Mouse (Mus musculus) limb, embryonic 14.5 days (tissue): ENCODE measurements at regions not wholly inside any gene's neighbourhood (a gene's known extent, or its start where the extent isn't known, plus 50 kb on each side); places are given as distances from the start of the nearest gene placed in this dataset.
A peak's percentile ranks its signal among the peaks of the same experiment; 100 is the strongest.

Source experiments
- ATAC-seq: fragments of 200-750 bp; cut with Nextera tagmentation; 2 replicates; pipeline ENCODE4 v1.8.0; 2017; ENCODE audit warnings: low read depth, moderate number of reproducible peaks, moderate TSS enrichment; ENCODE audit not compliant: low FRiP score
- DNase-seq: peaks from one replicate; pipeline ENCODE4 v3.0.0-alpha.2; 2015; ENCODE audit warnings: low spot score
- H3K27ac ChIP-seq: fragments of 300-500 bp; sonication (generic); replicated peaks from 2 replicates; pipeline ENCODE4 v1.5.1; 2014; ENCODE audit warnings: low read depth, mild to moderate bottlenecking, low read length, moderate library complexity, mixed read lengths
- H3K27me3 ChIP-seq: fragments of 300-500 bp; sonication (generic); 2 replicates; pipeline ENCODE4 v1.6.1; 2014; ENCODE audit warnings: low read length, mixed read lengths; ENCODE audit not compliant: control insufficient read depth, insufficient read depth
- H3K36me3 ChIP-seq: fragments of 300-500 bp; sonication (generic); 2 replicates; pipeline ENCODE4 v1.6.1; 2014; ENCODE audit warnings: mild to moderate bottlenecking, low read length, moderate library complexity, mixed read lengths; ENCODE audit not compliant: control insufficient read depth, insufficient read depth
- H3K4me1 ChIP-seq: fragments of 300-500 bp; sonication (generic); 2 replicates; pipeline ENCODE4 v1.6.1; 2014; ENCODE audit warnings: antibody characterized with exemption, low read length, mixed read lengths; ENCODE audit not compliant: control insufficient read depth, insufficient read depth
- H3K4me2 ChIP-seq: fragments of 300-500 bp; sonication (generic); replicated peaks from 2 replicates; pipeline ENCODE4 v1.6.1; 2014; ENCODE audit warnings: low read depth, mild to moderate bottlenecking, low read length, moderate library complexity; ENCODE audit not compliant: severe bottlenecking
- H3K4me3 ChIP-seq: fragments of 300-500 bp; sonication (generic); replicated peaks from 2 replicates; pipeline ENCODE4 v1.5.1; 2014; ENCODE audit warnings: low read length
- H3K9ac ChIP-seq: fragments of 300-500 bp; sonication (generic); 2 replicates; pipeline ENCODE4 v1.6.1; 2014; ENCODE audit warnings: mild to moderate bottlenecking, low read depth, low read length, moderate library complexity; ENCODE audit not compliant: severe bottlenecking
- H3K9me3 ChIP-seq: fragments of 300-500 bp; sonication (generic); 2 replicates; pipeline ENCODE4 v1.6.1; 2016; ENCODE audit warnings: low read length; ENCODE audit not compliant: control insufficient read depth
- POLR2A ChIP-seq: fragments of 200-500 bp; IDR thresholded peaks from 2 replicates; pipeline ENCODE4 v1.8.0; 2012; ENCODE audit warnings: inconsistent platforms, mild to moderate bottlenecking, moderate library complexity, borderline replicate concordance; ENCODE audit not compliant: insufficient read depth, insufficient read length; ENCODE audit errors: extremely low read depth
- WGBS: fragments of 180-500 bp; shearing (Covaris S2); extraction: QIAGEN DNeasy Blood & Tissue Kit; methylation state at CpG from one replicate; pipeline ENCODE4 v1.1.7; 2014; 5-methylcytosine and 5-hydroxymethylcytosine counted together

DNA sequence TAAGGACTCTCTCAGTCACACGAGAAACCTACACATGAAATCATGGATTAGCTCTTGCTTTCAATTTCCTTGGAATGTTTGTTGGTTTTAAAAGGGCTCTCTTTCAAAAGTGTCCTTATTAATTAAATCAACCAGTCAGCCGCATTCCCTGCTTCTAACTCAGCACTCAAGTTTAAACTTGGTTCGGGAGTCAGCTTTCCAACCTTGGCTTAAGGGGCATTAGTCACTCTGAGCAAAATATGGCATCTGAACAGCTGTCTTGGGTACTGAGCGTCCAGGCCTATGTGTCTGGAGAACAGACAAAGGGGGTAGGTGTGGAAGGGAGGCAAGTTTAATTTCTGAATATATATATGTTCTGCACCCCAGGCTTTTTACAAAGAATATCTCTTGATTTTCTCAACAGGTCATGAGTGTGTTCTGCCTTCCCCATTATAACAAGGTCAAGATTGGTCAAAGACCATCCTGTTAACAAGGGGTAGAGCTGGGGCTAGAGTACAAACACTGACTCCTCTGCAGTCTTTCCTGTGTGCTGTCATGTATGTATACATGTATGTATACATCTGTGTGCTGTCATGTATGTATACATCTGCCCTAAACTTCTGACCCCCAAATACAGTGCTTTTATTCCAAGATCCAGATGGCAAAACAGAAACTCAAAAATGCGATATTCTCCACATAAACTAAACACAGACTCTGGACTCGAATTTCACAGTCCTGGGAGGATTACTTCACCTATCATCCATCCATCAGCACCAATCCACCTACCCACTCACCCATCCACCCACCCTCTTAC, 106.8 kb upstream of the Jun start:
- WGBS, result 57% methylated on average over 6 of the region's 6 CpGs
- TF ChIP-seq POLR2A, result no peak
- Histone ChIP-seq H3K4me3 (no peak overlapping the region), H3K9me3 (no peaks in the 10 kb centered on the region), H3K36me3 (no peaks in the 10 kb centered on the region), H3K9ac (no peak overlapping the region), H3K27ac (no peak overlapping the region), H3K27me3 (no peaks in the 10 kb centered on the region), H3K4me2 (no peak overlapping the region), H3K4me1 (peaks cover 16% of the 10 kb centered on the region)
- no peak for ATAC-seq
- DNase-seq, result peak; percentile 34

DNA sequence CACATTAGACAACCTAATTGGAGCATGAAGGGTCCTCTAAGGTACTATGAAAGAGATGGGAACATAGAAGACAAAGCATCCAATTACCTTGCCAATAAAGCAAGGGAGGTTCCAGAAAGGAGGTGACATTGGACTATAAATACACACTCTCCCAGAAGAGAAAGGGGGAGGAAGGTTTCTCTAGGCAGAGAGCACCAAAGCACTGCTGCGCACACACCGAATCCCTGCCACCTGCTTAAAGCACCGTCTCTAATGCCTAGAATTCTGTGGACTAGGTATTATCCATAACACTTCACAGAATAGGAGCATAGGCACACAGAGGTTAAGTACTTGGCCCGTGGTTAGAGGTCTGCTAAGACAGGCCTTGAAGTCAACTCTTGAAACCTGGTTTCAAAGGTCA, 107.8 kb upstream of the Jun start:
- ATAC-seq (no peak), DNase-seq (no peak)
- Histone ChIP-seq H3K27ac (no peak overlapping the region), H3K27me3 (no peaks in the 10 kb centered on the region), H3K4me2 (no peak overlapping the region), H3K4me3 (no peak overlapping the region), H3K36me3 (no peaks in the 10 kb centered on the region), H3K4me1 (peaks cover 9% of the 10 kb centered on the region; the same call in 1 of the 2 replicates), H3K9ac (no peak overlapping the region), H3K9me3 (no peaks in the 10 kb centered on the region)
- 94% methylated on average over 4 of the region's 4 CpGs for WGBS
- no peak for TF ChIP-seq POLR2A

- H3K27ac ChIP-seq, result peak overlapping the region; percentile 83
- no peaks in the 10 kb centered on the region for H3K9me3 ChIP-seq
- ATAC-seq, result no peak
- 83% methylated on average over 3 of the region's 3 CpGs for WGBS
- peaks cover 9% of the 10 kb centered on the region; the same call in 1 of the 2 replicates for H3K4me1 ChIP-seq
- no peak for TF ChIP-seq POLR2A
- peak overlapping the region; percentile 65 for H3K4me2 ChIP-seq
- H3K36me3 ChIP-seq, result no peaks in the 10 kb centered on the region
- H3K27me3 ChIP-seq, result no peaks in the 10 kb centered on the region
- DNase-seq, result no peak
- H3K4me3 ChIP-seq, result peak overlapping the region; percentile 47; the same call in 1 of the 2 replicates
- H3K9ac ChIP-seq, result no peak overlapping the region
These were observed 108.4 kb upstream of the Jun start for GRCm38 (mm10) chr4:95160465-95160864.

- Histone ChIP-seq H3K27ac (peak overlapping the region; percentile 83), H3K4me2 (peak overlapping the region; percentile 65), H3K9ac (peak overlapping the region; percentile 69), H3K4me1 (peaks cover 12% of the 10 kb centered on the region; the same call in 1 of the 2 replicates), H3K4me3 (peak overlapping the region; percentile 47), H3K9me3 (no peaks in the 10 kb centered on the region), H3K36me3 (no peaks in the 10 kb centered on the region), H3K27me3 (no peaks in the 10 kb centered on the region)
- ATAC-seq (peak; percentile 93), DNase-seq (peak; percentile 87)
- 2% methylated on average over 40 of the region's 53 CpGs for WGBS
- 0 out of 2 replicates have a peak, but pooled peaks have one; percentile 64 for TF ChIP-seq POLR2A
These were observed 109.1 kb upstream of the Jun start for GRCm38 (mm10) chr4:95160912-95161669.

DNA sequence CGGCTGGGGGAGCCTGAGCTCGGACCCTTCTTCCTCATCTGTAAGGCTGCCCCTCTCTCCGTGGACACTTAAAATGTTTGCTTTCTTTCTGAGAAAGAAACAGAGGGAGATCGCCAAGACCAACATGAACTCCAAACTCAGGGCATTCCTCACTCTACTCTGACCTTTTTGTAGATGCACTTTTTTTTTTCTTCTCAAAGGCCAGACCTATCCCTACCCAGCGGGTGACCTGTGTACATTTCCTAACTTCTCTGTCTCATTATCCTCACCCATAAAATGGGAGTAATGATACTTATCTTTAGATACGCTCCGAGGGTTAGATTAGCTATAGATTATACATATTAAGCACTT, 109.6 kb upstream of the Jun start:
- whole genome bisulfite sequencing, result 20% methylated on average over 7 of the region's 7 CpGs

More for the DNA sequence above, 109.6 kb upstream of the Jun start:
- Histone ChIP-seq H3K4me2 (peak overlapping the region; percentile 65), H3K4me3 (peak overlapping the region; percentile 47), H3K27ac (peak overlapping the region; percentile 83), H3K36me3 (no peaks in the 10 kb centered on the region), H3K9ac (peak overlapping the region; percentile 69), H3K4me1 (peaks cover 14% of the 10 kb centered on the region; the same call in 1 of the 2 replicates), H3K27me3 (no peaks in the 10 kb centered on the region), H3K9me3 (no peaks in the 10 kb centered on the region)
- DNase-seq, result no peak
- TF ChIP-seq POLR2A, result no peak
- ATAC-seq, result no peak
